Mouse (Mus musculus) heart, embryonic 16.5 days (tissue): ENCODE data around the gene Hdac11. TPM values are rescaled to one million over a fixed set of nuclear protein-coding genes. Genes with fewer than 3 reads are reported as not detected.
"Not testable (repeated sequence)": the region's sequence is repeated elsewhere in the genome, so short reads cannot be mapped to it uniquely, and the experiment has no call there.

Experiments used
- ATAC-seq: fragments of 200-750 bp; cut with Nextera tagmentation; replicated peaks from 2 replicates; pipeline ENCODE4 v1.8.0; 2017; ENCODE audit warnings: moderate number of reproducible peaks; ENCODE audit not compliant: insufficient read depth, low FRiP score; ENCODE audit errors: extremely low read depth
- H3K27ac ChIP-seq: fragments of 300-500 bp; sonication (generic); 2 replicates; pipeline ENCODE4 v1.5.1; 2014; ENCODE audit warnings: mild to moderate bottlenecking, low read length, control low read depth, moderate library complexity
- H3K27me3 ChIP-seq: fragments of 300-500 bp; sonication (generic); 2 replicates; pipeline ENCODE4 v1.6.1; 2014; ENCODE audit warnings: low read length, mixed read lengths; ENCODE audit not compliant: control insufficient read depth, insufficient read depth
- H3K36me3 ChIP-seq: fragments of 300-500 bp; sonication (generic); 2 replicates; pipeline ENCODE4 v1.6.1; 2014; ENCODE audit not compliant: control insufficient read depth, insufficient read depth
- H3K4me1 ChIP-seq: fragments of 300-500 bp; sonication (generic); 2 replicates; pipeline ENCODE4 v1.6.1; 2014; ENCODE audit warnings: low read length, mixed read lengths; ENCODE audit not compliant: control insufficient read depth, insufficient read depth
- H3K4me2 ChIP-seq: fragments of 300-500 bp; sonication (generic); 2 replicates; pipeline ENCODE4 v1.6.1; 2014; ENCODE audit warnings: low read depth, mild to moderate bottlenecking, control low read depth, low read length
- H3K4me3 ChIP-seq: fragments of 300-500 bp; sonication (generic); 2 replicates; pipeline ENCODE4 v1.5.1; 2014; ENCODE audit warnings: mild to moderate bottlenecking, control low read depth, low read length
- H3K9ac ChIP-seq: fragments of 300-500 bp; sonication (generic); 2 replicates; pipeline ENCODE4 v1.6.1; 2014; ENCODE audit warnings: low read length, control low read depth
- H3K9me3 ChIP-seq: fragments of 300-500 bp; sonication (generic); replicated peaks from 2 replicates; pipeline ENCODE4 v1.6.1; 2016; ENCODE audit warnings: low read length; ENCODE audit not compliant: control insufficient read depth
- WGBS: fragments of 180-500 bp; shearing (Covaris S2); extraction: QIAGEN DNeasy Blood & Tissue Kit; methylation state at CpG from one replicate; pipeline ENCODE4 v1.1.7; 2014; 5-methylcytosine and 5-hydroxymethylcytosine counted together
- polyA plus RNA-seq: library from polyadenylated mRNA; unstranded; fragments of >200 nt; fragmentation: Nextera tagmentation; extraction: Ambion mirVana; gene quantifications from 2 replicates; pipeline ENCODE4 v1.2.1, GENCODE M21; 2015

Hdac11 gene
- polyA plus RNA-seq, 1 experiment from 2014 or later: 10.8 TPM

DNA sequence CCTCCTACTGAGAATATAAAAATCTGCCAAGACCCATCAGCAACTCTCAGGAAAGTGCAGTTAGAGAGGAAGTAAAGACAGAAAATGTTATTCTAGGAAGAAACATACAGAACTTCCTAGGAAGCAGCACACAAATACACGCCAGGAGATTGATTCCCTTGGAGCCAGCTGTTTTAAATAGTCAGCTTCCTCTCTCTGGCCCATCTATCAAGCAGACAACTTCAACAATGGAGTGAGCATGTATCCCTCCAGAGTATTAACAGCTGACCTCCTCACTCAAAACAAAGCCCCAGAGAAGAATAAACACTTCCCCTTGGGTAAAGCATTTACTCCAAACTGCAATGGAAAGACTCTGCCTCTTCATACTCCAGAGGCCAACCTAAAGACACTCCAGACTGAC lies 41.3 kb upstream of the Hdac11 start:
- no peak for ATAC-seq
- Histone ChIP-seq H3K4me2 (peak overlapping the region; percentile 99; the same call in 1 of the 2 replicates), H3K9me3 (no peaks in the 10 kb centered on the region), H3K4me1 (0 out of 2 replicates have a peak, but pooled peaks cover 3% of the 10 kb centered on the region), H3K27me3 (no peaks in the 10 kb centered on the region), H3K27ac (peak overlapping the region; percentile 37), H3K36me3 (no peaks in the 10 kb centered on the region), H3K4me3 (0 out of 2 replicates have a peak overlapping the region, but pooled peaks have one; percentile 3), H3K9ac (no peak overlapping the region)
- 37% methylated on average over 1 of the region's 1 CpGs for WGBS

DNA sequence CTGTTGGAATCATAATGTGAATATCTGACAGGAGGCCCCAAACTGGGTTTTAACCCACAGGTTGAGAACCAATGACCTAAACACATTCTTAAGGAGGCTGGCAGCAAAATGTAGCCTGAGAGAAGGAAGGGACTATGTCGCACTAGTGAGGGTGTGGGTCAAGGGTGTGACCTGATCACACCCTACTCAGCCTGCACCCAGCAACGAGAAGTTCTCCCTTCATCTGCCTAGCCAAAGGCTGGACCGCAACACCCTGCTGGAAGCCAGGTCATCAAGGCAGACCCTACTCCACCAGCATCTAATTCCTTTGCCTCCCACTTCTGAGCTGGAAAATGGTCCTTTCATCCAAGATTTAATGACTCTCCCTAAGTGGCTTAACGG lies 40.6 kb upstream of the Hdac11 start:
- WGBS: 39% methylated on average over 4 of the region's 4 CpGs
- ATAC-seq: no peak
- peak overlapping the region; percentile 16; the same call in 1 of the 2 replicates for H3K27ac ChIP-seq
- H3K4me3 ChIP-seq: peak overlapping the region; percentile 77
- H3K9me3 ChIP-seq: no peaks in the 10 kb centered on the region
- H3K9ac ChIP-seq: peak overlapping the region; percentile 82
- H3K4me2 ChIP-seq: peak overlapping the region; percentile 99
- H3K27me3 ChIP-seq: no peaks in the 10 kb centered on the region
- H3K4me1 ChIP-seq: 0 out of 2 replicates have a peak, but pooled peaks cover 3% of the 10 kb centered on the region
- H3K36me3 ChIP-seq: no peaks in the 10 kb centered on the region

DNA sequence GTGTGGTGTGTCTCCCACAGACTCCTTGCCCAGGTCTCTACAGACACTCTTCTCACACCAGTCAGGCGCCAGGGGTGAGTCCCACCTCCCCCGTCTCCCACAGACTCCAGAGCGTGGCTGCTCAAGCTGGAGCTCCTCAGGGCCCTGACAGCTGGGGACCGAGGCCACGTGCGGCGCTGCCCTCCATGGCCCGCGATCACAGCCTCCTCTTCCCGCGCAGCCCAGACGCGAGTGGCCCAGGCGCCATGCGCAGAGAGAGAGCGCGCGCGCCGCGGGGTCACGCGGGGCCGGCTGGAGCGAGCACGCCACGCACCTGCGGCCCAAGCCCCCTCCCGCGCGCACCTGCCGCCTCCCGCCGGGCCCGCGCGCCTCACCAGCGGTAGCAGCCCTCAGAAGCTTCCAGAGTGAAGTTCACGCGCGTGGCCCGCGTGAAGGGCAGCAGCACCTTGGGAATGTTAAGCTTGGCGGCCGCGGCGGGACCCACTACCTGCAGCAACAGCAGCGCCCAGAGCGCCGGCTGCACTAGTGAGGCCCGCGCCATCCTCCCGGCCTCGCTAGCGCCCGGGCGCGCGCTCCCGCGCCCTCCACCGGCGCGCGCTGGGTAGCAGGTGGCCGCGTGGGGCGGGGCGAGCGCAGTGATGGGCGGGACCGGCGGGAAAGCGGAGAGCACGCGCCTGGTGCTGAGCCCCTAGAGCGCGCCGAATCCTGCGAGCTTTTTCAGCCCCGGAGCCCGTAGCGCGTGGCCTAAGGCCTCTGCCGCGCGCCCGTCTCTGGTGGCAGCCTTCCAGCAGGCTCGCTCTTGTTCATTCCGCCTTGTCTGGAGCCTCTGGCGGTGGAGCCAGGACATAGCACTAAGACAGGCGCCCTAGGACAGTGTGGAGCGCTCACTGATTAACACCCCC lies 40.0 kb upstream of the Hdac11 start, which contains the start of gene Nup210:
TSS of gene Nup210 (minus strand) at position 586 of the 902 bp plus-strand sequence.
- Histone ChIP-seq H3K9me3 (no peaks in the 10 kb centered on the region), H3K27ac (peak within 1 kb of the TSS; percentile 66), H3K4me3 (peak within 1 kb of the TSS; percentile 77), H3K27me3 (no peaks in the 10 kb centered on the region), H3K4me2 (peak within 1 kb of the TSS; percentile 99), H3K36me3 (no peaks in the 10 kb centered on the region), H3K9ac (peak within 1 kb of the TSS; percentile 82), H3K4me1 (0 out of 2 replicates have a peak, but pooled peaks cover 3% of the 10 kb centered on the region)
- WGBS: under 1% methylated on average over 90 of the region's 93 CpGs
- ATAC-seq: peak; percentile 93

DNA sequence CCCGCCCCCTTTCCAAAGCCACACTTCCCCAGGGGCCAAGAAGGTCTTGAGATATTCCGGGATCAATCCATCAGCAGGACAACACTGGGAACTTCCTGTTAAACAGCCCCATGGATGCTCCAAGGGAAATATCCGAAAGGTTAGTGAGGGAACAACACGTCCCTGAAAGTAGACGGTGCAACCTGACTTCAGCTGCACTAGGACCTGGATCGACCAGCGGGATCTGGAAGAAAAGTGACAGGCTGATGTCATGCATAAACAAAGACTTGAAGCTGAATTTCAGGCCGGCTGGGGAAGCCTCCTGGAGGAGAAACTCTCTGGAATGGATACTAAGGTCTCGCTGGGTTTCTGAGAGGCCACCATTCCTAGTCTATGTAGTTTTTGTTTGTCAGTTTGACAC lies 39.3 kb upstream of the Hdac11 start:
- Histone ChIP-seq H3K27ac (no peak overlapping the region; the same call in 1 of the 2 replicates), H3K9ac (peak overlapping the region; percentile 82), H3K4me2 (peak overlapping the region; percentile 99), H3K4me3 (peak overlapping the region; percentile 77), H3K9me3 (no peaks in the 10 kb centered on the region), H3K4me1 (0 out of 2 replicates have a peak, but pooled peaks cover 3% of the 10 kb centered on the region), H3K36me3 (no peaks in the 10 kb centered on the region), H3K27me3 (no peaks in the 10 kb centered on the region)
- WGBS: 3% methylated on average over 9 of the region's 9 CpGs
- ATAC-seq: peak; percentile 6; the same call in 1 of the 2 replicates

DNA sequence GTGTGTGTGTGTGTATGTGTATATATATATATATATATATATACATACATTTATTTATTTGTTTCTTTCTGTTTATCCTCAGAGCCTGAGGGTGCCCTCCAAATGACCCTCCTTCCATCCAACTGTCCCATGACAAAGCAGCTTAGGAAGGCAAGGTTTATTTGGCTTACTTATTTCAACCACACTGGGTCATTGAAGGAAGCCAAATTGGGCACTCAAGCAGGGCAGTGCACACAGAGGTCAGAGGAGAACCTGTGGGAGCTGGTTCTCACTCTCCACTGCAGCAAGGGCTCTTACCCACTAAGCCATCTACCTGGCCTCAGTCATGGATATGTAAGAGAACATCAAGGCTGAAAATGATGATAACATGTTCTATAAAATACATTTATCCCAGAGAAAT lies 37.9 kb upstream of the Hdac11 start:
- ATAC-seq: no peak

DNA sequence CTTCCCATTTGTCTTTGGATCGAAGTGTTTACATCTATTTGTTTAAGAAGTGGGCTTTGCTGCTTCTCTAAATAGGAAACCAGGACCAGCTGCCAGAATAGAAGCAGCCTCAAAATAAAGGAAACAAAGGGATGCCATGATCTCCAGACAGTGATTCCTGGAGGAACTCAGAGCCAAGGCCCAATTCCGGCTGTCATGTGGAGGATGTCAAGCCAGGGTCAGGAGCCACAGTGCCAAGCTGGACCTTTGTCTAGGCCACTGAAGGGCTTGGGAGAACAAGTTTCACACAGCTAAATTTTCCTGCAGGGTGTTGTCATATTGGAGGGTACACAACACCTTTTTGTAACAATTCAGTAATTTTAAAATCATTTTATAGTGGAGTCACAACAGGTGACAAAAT lies 36.3 kb upstream of the Hdac11 start:
- Histone ChIP-seq H3K9ac (no peak overlapping the region), H3K36me3 (no peaks in the 10 kb centered on the region), H3K9me3 (no peaks in the 10 kb centered on the region), H3K27ac (no peak overlapping the region), H3K4me3 (no peak overlapping the region), H3K4me1 (peaks cover 16% of the 10 kb centered on the region), H3K4me2 (no peak overlapping the region), H3K27me3 (no peaks in the 10 kb centered on the region)
- WGBS: 81% methylated on average over 2 of the region's 2 CpGs
- ATAC-seq: no peak

More for the DNA sequence above, 37.9 kb upstream of the Hdac11 start:
- Histone ChIP-seq H3K9me3 (no peaks in the 10 kb centered on the region), H3K4me3 (no peak overlapping the region), H3K9ac (no peak overlapping the region), H3K27me3 (no peaks in the 10 kb centered on the region), H3K27ac (no peak overlapping the region), H3K4me2 (no peak overlapping the region), H3K36me3 (no peaks in the 10 kb centered on the region), H3K4me1 (0 out of 2 replicates have a peak, but pooled peaks cover 3% of the 10 kb centered on the region)

DNA sequence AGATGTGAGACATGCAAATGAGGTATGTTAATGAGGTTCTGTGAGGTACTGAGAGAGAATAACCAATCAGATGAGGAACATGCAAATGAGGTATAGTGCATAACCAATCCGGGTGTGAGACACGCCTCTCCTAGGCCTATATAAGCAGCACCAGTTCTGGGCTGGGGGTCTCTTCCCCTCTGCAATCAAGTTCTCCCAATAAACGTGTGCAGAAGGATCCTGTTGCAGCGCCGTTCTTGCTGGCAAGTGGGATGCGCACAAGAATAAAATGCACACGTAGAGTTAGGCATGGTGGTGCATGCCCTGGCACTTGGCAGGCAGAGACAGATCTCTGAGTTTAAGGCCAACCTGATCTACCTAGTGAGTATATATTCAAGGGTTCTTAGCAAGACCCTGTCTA lies 35.4 kb upstream of the Hdac11 start:
- peaks cover 17% of the 10 kb centered on the region for H3K4me1 ChIP-seq
- H3K27ac ChIP-seq, ATAC-seq: not testable (repeated sequence)

DNA sequence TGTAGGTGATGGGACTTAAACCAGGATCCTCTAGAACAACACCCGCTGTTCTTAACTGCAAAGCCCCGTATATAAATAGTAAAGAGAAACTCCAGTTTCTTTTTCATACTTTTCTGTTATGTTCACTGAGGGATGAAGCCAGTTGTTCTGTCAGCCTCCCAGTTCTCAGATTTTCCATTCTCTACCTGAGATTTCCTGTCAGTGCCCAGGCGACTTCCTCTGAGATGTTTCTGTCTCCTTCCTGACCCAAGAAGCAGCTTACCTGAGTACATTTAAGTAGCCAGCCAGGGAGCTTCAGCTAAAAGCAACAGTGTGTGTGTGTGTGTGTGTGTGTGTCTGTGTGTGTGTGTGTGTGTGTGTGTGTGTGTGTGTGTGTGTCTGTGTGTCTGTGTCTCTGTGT lies 33.0 kb upstream of the Hdac11 start:
- 69% methylated on average over 3 of the region's 3 CpGs for WGBS
- no peak for ATAC-seq
- H3K27me3 ChIP-seq: no peaks in the 10 kb centered on the region

More for the DNA sequence above, 35.4 kb upstream of the Hdac11 start:
- H3K27me3 ChIP-seq, H3K4me2 ChIP-seq, H3K36me3 ChIP-seq, H3K4me3 ChIP-seq, H3K9me3 ChIP-seq, H3K9ac ChIP-seq: not testable (repeated sequence)
- WGBS: 93% methylated on average over 7 of the region's 7 CpGs

More for the DNA sequence above, 33.0 kb upstream of the Hdac11 start:
- no peaks in the 10 kb centered on the region for H3K9me3 ChIP-seq
- no peak overlapping the region for H3K4me2 ChIP-seq
- no peak overlapping the region for H3K27ac ChIP-seq
- H3K9ac ChIP-seq: no peak overlapping the region
- H3K36me3 ChIP-seq: no peaks in the 10 kb centered on the region
- H3K4me1 ChIP-seq: peaks cover 17% of the 10 kb centered on the region
- H3K4me3 ChIP-seq: no peak overlapping the region
